Mouse (Mus musculus): ENCODE results near the gene Pknox2. TPM values are rescaled to one million over a fixed set of nuclear protein-coding genes. Genes with fewer than 3 reads are reported as not detected.

Pknox2 gene
- polyA plus RNA-seq, 1 experiment from 2014 or later, result 40.6 TPM

- 88% methylated on average over 2 of the region's 2 CpGs for WGBS
- Histone ChIP-seq H3K9me3 (no peaks in the 10 kb centered on the region), H3K4me2 (no peak overlapping the region), H3K9ac (no peak overlapping the region), H3K27me3 (no peaks in the 10 kb centered on the region), H3K36me3 (no peaks in the 10 kb centered on the region), H3K27ac (replicated peaks) (no peak overlapping the region), H3K4me1 (replicated peaks) (peaks cover 41% of the 10 kb centered on the region), H3K4me3 (no peak overlapping the region)
- ATAC-seq (ENCODE audit: low FRiP score, low read depth), result no peak
These were observed 204.6 kb downstream of the Pknox2 start for GRCm38 (mm10) chr9:36942561-36942960.

- ATAC-seq (ENCODE audit: low FRiP score, low read depth), result no peak
- Histone ChIP-seq H3K27me3 (no peaks in the 10 kb centered on the region), H3K27ac (replicated peaks) (no peak overlapping the region), H3K4me1 (replicated peaks) (peaks cover 41% of the 10 kb centered on the region), H3K9ac (no peak overlapping the region), H3K36me3 (no peaks in the 10 kb centered on the region), H3K9me3 (no peaks in the 10 kb centered on the region), H3K4me2 (no peak overlapping the region), H3K4me3 (no peak overlapping the region)
- 61% methylated on average over 4 of the region's 4 CpGs for WGBS
These were observed 205.1 kb downstream of the Pknox2 start for GRCm38 (mm10) chr9:36942131-36942530.

GRCm38 (mm10) chr9:36941565-36941964 lies 205.6 kb downstream of the Pknox2 start:
- Histone ChIP-seq H3K27me3 (no peaks in the 10 kb centered on the region), H3K4me2 (no peak overlapping the region), H3K36me3 (no peaks in the 10 kb centered on the region), H3K9ac (no peak overlapping the region), H3K4me3 (no peak overlapping the region), H3K9me3 (no peaks in the 10 kb centered on the region), H3K27ac (replicated peaks) (no peak overlapping the region), H3K4me1 (replicated peaks) (peaks cover 41% of the 10 kb centered on the region)
- WGBS, result 28% methylated on average over 5 of the region's 5 CpGs
- no peak for ATAC-seq (ENCODE audit: low FRiP score, low read depth)

- Histone ChIP-seq H3K4me1 (replicated peaks) (peaks cover 45% of the 10 kb centered on the region), H3K36me3 (no peaks in the 10 kb centered on the region)
These were observed 208.6 kb downstream of the Pknox2 start for GRCm38 (mm10) chr9:36938601-36939078.

GRCm38 (mm10) chr9:36933813-36934493 lies 213.3 kb downstream of the Pknox2 start:
- no peaks in the 10 kb centered on the region for H3K27me3 ChIP-seq
- no peaks in the 10 kb centered on the region for H3K36me3 ChIP-seq
- ATAC-seq (ENCODE audit: low FRiP score, low read depth), result peak; percentile 82
- 29% methylated on average over 16 of the region's 16 CpGs for WGBS
- H3K9me3 ChIP-seq, result no peaks in the 10 kb centered on the region
- H3K27ac ChIP-seq (replicated peaks), result no peak overlapping the region
- no peak overlapping the region for H3K4me3 ChIP-seq
- H3K4me2 ChIP-seq, result peak overlapping the region; percentile 36
- peaks cover 22% of the 10 kb centered on the region for H3K4me1 ChIP-seq (replicated peaks)
- no peak overlapping the region for H3K9ac ChIP-seq

More at GRCm38 (mm10) chr9:36938601-36939078, 208.6 kb downstream of the Pknox2 start:
- Histone ChIP-seq H3K9me3 (no peaks in the 10 kb centered on the region), H3K27ac (replicated peaks) (peak overlapping the region; percentile 43), H3K4me2 (no peak overlapping the region), H3K4me3 (no peak overlapping the region), H3K27me3 (no peaks in the 10 kb centered on the region), H3K9ac (no peak overlapping the region)
- ATAC-seq (ENCODE audit: low FRiP score, low read depth), result peak; percentile 60
- WGBS, result 37% methylated on average over 8 of the region's 8 CpGs

GRCm38 (mm10) chr9:36932950-36933812 lies 214.0 kb downstream of the Pknox2 start:
- Histone ChIP-seq H3K9me3 (no peaks in the 10 kb centered on the region), H3K27me3 (no peaks in the 10 kb centered on the region), H3K4me2 (no peak overlapping the region), H3K4me1 (replicated peaks) (peaks cover 15% of the 10 kb centered on the region), H3K27ac (replicated peaks) (no peak overlapping the region), H3K9ac (no peak overlapping the region), H3K36me3 (no peaks in the 10 kb centered on the region), H3K4me3 (no peak overlapping the region)
- ATAC-seq (ENCODE audit: low FRiP score, low read depth), result peak; percentile 42; the same call in 1 of the 2 replicates
- 69% methylated on average over 12 of the region's 12 CpGs for WGBS

- Histone ChIP-seq H3K9me3 (no peaks in the 10 kb centered on the region), H3K4me3 (no peak overlapping the region), H3K27ac (replicated peaks) (no peak overlapping the region), H3K4me1 (replicated peaks) (peaks cover 11% of the 10 kb centered on the region), H3K36me3 (no peaks in the 10 kb centered on the region), H3K4me2 (no peak overlapping the region), H3K9ac (no peak overlapping the region), H3K27me3 (no peaks in the 10 kb centered on the region)
- WGBS, result 87% methylated on average over 4 of the region's 4 CpGs
- no peak for ATAC-seq (ENCODE audit: low FRiP score, low read depth)
These were observed 215.6 kb downstream of the Pknox2 start for GRCm38 (mm10) chr9:36931657-36932056.

GRCm38 (mm10) chr9:36923753-36924152 lies 223.5 kb downstream of the Pknox2 start:
- no peaks in the 10 kb centered on the region for H3K36me3 ChIP-seq
- H3K9ac ChIP-seq, result no peak overlapping the region
- H3K4me2 ChIP-seq, result no peak overlapping the region
- ATAC-seq (ENCODE audit: low FRiP score, low read depth), result no peak
- H3K27ac ChIP-seq (replicated peaks), result no peak overlapping the region
- H3K4me3 ChIP-seq, result no peak overlapping the region
- peaks cover 7% of the 10 kb centered on the region for H3K4me1 ChIP-seq (replicated peaks)
- no peaks in the 10 kb centered on the region for H3K9me3 ChIP-seq
- 91% methylated on average over 5 of the region's 5 CpGs for WGBS
- H3K27me3 ChIP-seq, result no peaks in the 10 kb centered on the region

- H3K27ac ChIP-seq (replicated peaks), result peak overlapping the region; percentile 43
- no peak overlapping the region for H3K4me2 ChIP-seq
- H3K4me1 ChIP-seq (replicated peaks), result peaks cover 9% of the 10 kb centered on the region
- no peak overlapping the region for H3K4me3 ChIP-seq
- ATAC-seq (ENCODE audit: low FRiP score, low read depth), result peak; percentile 72
- no peaks in the 10 kb centered on the region for H3K9me3 ChIP-seq
- no peaks in the 10 kb centered on the region for H3K27me3 ChIP-seq
- no peak overlapping the region for H3K9ac ChIP-seq
- WGBS, result 30% methylated on average over 13 of the region's 13 CpGs
- no peaks in the 10 kb centered on the region for H3K36me3 ChIP-seq
These were observed 225.3 kb downstream of the Pknox2 start for GRCm38 (mm10) chr9:36921718-36922415.

- Histone ChIP-seq H3K9ac (no peak overlapping the region), H3K4me1 (replicated peaks) (peaks cover 14% of the 10 kb centered on the region), H3K4me2 (no peak overlapping the region), H3K4me3 (no peak overlapping the region), H3K9me3 (no peaks in the 10 kb centered on the region), H3K36me3 (no peaks in the 10 kb centered on the region), H3K27ac (replicated peaks) (no peak overlapping the region), H3K27me3 (no peaks in the 10 kb centered on the region)
- no peak for ATAC-seq (ENCODE audit: low FRiP score, low read depth)
- 54% methylated on average over 4 of the region's 4 CpGs for WGBS
These were observed 227.7 kb downstream of the Pknox2 start for GRCm38 (mm10) chr9:36919472-36919871.

GRCm38 (mm10) chr9:36918582-36918981 lies 228.6 kb downstream of the Pknox2 start:
- Histone ChIP-seq H3K4me1 (replicated peaks) (peaks cover 14% of the 10 kb centered on the region), H3K9ac (no peak overlapping the region), H3K27me3 (no peaks in the 10 kb centered on the region), H3K36me3 (no peaks in the 10 kb centered on the region), H3K4me3 (no peak overlapping the region), H3K27ac (replicated peaks) (no peak overlapping the region), H3K4me2 (no peak overlapping the region), H3K9me3 (no peaks in the 10 kb centered on the region)
- 59% methylated on average over 3 of the region's 3 CpGs for WGBS
- no peak for ATAC-seq (ENCODE audit: low FRiP score, low read depth)

- Histone ChIP-seq H3K9me3 (no peaks in the 10 kb centered on the region), H3K4me1 (replicated peaks) (peaks cover 10% of the 10 kb centered on the region; the same call in 1 of the 2 replicates), H3K27ac (replicated peaks) (0 out of 2 replicates have a peak overlapping the region, but pooled peaks have one; percentile 26), H3K4me3 (no peak overlapping the region), H3K4me2 (no peak overlapping the region), H3K27me3 (no peaks in the 10 kb centered on the region), H3K9ac (no peak overlapping the region), H3K36me3 (no peaks in the 10 kb centered on the region)
- no peak for ATAC-seq (ENCODE audit: low FRiP score, low read depth)
- 60% methylated on average over 5 of the region's 5 CpGs for WGBS
These were observed 230.3 kb downstream of the Pknox2 start for GRCm38 (mm10) chr9:36916915-36917314.
